Mouse (Mus musculus): ENCODE data around the gene Shank2. TPM values are rescaled to one million over a fixed set of nuclear protein-coding genes. Genes with fewer than 3 reads are reported as not detected.

The Shank2 gene
- polyA plus RNA-seq, 1 experiment from 2014 or later, result 9.1 TPM

GRCm38 (mm10) chr7:143978741-143979371 is 22.9 kb upstream of the Shank2 start:
- H3K9me3 ChIP-seq (ENCODE audit: control insufficient read depth, low read length), result no peaks in the 10 kb centered on the region
- peaks cover 16% of the 10 kb centered on the region for H3K4me1 ChIP-seq (ENCODE audit: control insufficient read depth, insufficient read depth, low read length)
- WGBS, result under 1% methylated on average over 47 of the region's 50 CpGs
- ATAC-seq (ENCODE audit: low FRiP score, low TSS enrichment) (peak; percentile 50; the same call in 1 of the 2 replicates), DNase-seq (peak; percentile 85)
- peaks cover 53% of the 10 kb centered on the region for H3K27me3 ChIP-seq (ENCODE audit: control insufficient read depth, insufficient read depth, low read length)
- peak overlapping the region; percentile 46; the same call in 1 of the 2 replicates for H3K9ac ChIP-seq (replicated peaks; ENCODE audit: low read length)
- H3K36me3 ChIP-seq (ENCODE audit: control insufficient read depth, insufficient read depth, low read length), result no peaks in the 10 kb centered on the region
- H3K27ac ChIP-seq (replicated peaks; ENCODE audit: low read depth, low read length), result no peak overlapping the region
- peak overlapping the region; percentile 47 for H3K4me3 ChIP-seq (replicated peaks; ENCODE audit: low read depth, low read length)
- peak overlapping the region; percentile 93 for H3K4me2 ChIP-seq (ENCODE audit: low read length)

- H3K36me3 ChIP-seq (ENCODE audit: control insufficient read depth, insufficient read depth, low read length), result no peaks in the 10 kb centered on the region
- ATAC-seq (ENCODE audit: low FRiP score, low TSS enrichment), result no peak
- DNase-seq, result no peak
- H3K4me2 ChIP-seq (ENCODE audit: low read length), result no peak overlapping the region; the same call in 1 of the 2 replicates
- H3K9me3 ChIP-seq (ENCODE audit: control insufficient read depth, low read length), result no peaks in the 10 kb centered on the region
- no peak overlapping the region for H3K9ac ChIP-seq (replicated peaks; ENCODE audit: low read length)
- H3K4me3 ChIP-seq (replicated peaks; ENCODE audit: low read depth, low read length), result no peak overlapping the region
- H3K27me3 ChIP-seq (ENCODE audit: control insufficient read depth, insufficient read depth, low read length), result peaks cover 53% of the 10 kb centered on the region
- H3K4me1 ChIP-seq (ENCODE audit: control insufficient read depth, insufficient read depth, low read length), result peaks cover 16% of the 10 kb centered on the region
- no peak overlapping the region for H3K27ac ChIP-seq (replicated peaks; ENCODE audit: low read depth, low read length)
- WGBS, result 74% methylated on average over 5 of the region's 5 CpGs
Observed at GRCm38 (mm10) chr7:143979986-143980385, 21.7 kb upstream of the Shank2 start.

GRCm38 (mm10) chr7:143986281-143986680 is 15.4 kb upstream of the Shank2 start:
- Histone ChIP-seq H3K9ac (replicated peaks; ENCODE audit: low read length) (no peak overlapping the region), H3K36me3 (ENCODE audit: control insufficient read depth, insufficient read depth, low read length) (no peaks in the 10 kb centered on the region), H3K27ac (replicated peaks; ENCODE audit: low read depth, low read length) (no peak overlapping the region), H3K4me2 (ENCODE audit: low read length) (no peak overlapping the region), H3K4me3 (replicated peaks; ENCODE audit: low read depth, low read length) (no peak overlapping the region), H3K9me3 (ENCODE audit: control insufficient read depth, low read length) (no peaks in the 10 kb centered on the region), H3K27me3 (ENCODE audit: control insufficient read depth, insufficient read depth, low read length) (0 out of 2 replicates have a peak, but pooled peaks cover 3% of the 10 kb centered on the region), H3K4me1 (ENCODE audit: control insufficient read depth, insufficient read depth, low read length) (no peaks in the 10 kb centered on the region)
- no peak for DNase-seq
- WGBS, result 93% methylated on average over 2 of the region's 2 CpGs
- ATAC-seq (ENCODE audit: low FRiP score, low TSS enrichment), result no peak

GRCm38 (mm10) chr7:143991160-143991559 is 10.6 kb upstream of the Shank2 start:
- Histone ChIP-seq H3K36me3 (ENCODE audit: control insufficient read depth, insufficient read depth, low read length) (no peaks in the 10 kb centered on the region), H3K9ac (replicated peaks; ENCODE audit: low read length) (no peak overlapping the region), H3K27ac (replicated peaks; ENCODE audit: low read depth, low read length) (no peak overlapping the region), H3K27me3 (ENCODE audit: control insufficient read depth, insufficient read depth, low read length) (no peaks in the 10 kb centered on the region), H3K9me3 (ENCODE audit: control insufficient read depth, low read length) (no peaks in the 10 kb centered on the region), H3K4me3 (replicated peaks; ENCODE audit: low read depth, low read length) (no peak overlapping the region), H3K4me1 (ENCODE audit: control insufficient read depth, insufficient read depth, low read length) (no peaks in the 10 kb centered on the region), H3K4me2 (ENCODE audit: low read length) (no peak overlapping the region)
- no peak for DNase-seq
- no peak for ATAC-seq (ENCODE audit: low FRiP score, low TSS enrichment)

- no peak overlapping the region for H3K9ac ChIP-seq (replicated peaks; ENCODE audit: low read length)
- H3K4me1 ChIP-seq (ENCODE audit: control insufficient read depth, insufficient read depth, low read length), result no peaks in the 10 kb centered on the region
- H3K27ac ChIP-seq (replicated peaks; ENCODE audit: low read depth, low read length), result no peak overlapping the region
- H3K27me3 ChIP-seq (ENCODE audit: control insufficient read depth, insufficient read depth, low read length), result no peaks in the 10 kb centered on the region
- DNase-seq (no peak), ATAC-seq (ENCODE audit: low FRiP score, low TSS enrichment) (no peak)
- no peak overlapping the region for H3K4me2 ChIP-seq (ENCODE audit: low read length)
- 82% methylated on average over 3 of the region's 3 CpGs for WGBS
- H3K36me3 ChIP-seq (ENCODE audit: control insufficient read depth, insufficient read depth, low read length), result no peaks in the 10 kb centered on the region
- H3K9me3 ChIP-seq (ENCODE audit: control insufficient read depth, low read length), result peaks cover 8% of the 10 kb centered on the region
- H3K4me3 ChIP-seq (replicated peaks; ENCODE audit: low read depth, low read length), result no peak overlapping the region
Observed at GRCm38 (mm10) chr7:143999073-143999472, 2.7 kb upstream of the Shank2 start.

GRCm38 (mm10) chr7:144003471-144003870 is 1.7 kb downstream of the Shank2 start:
- no peak overlapping the region for H3K9ac ChIP-seq (replicated peaks; ENCODE audit: low read length)
- WGBS, result 77% methylated on average over 3 of the region's 3 CpGs
- H3K4me2 ChIP-seq (ENCODE audit: low read length), result no peak overlapping the region
- 0 out of 2 replicates have a peak, but pooled peaks cover under 1% of the 10 kb centered on the region for H3K9me3 ChIP-seq (ENCODE audit: control insufficient read depth, low read length)
- DNase-seq (no peak), ATAC-seq (ENCODE audit: low FRiP score, low TSS enrichment) (no peak)
- no peaks in the 10 kb centered on the region for H3K4me1 ChIP-seq (ENCODE audit: control insufficient read depth, insufficient read depth, low read length)
- no peak overlapping the region for H3K27ac ChIP-seq (replicated peaks; ENCODE audit: low read depth, low read length)
- H3K36me3 ChIP-seq (ENCODE audit: control insufficient read depth, insufficient read depth, low read length), result no peaks in the 10 kb centered on the region
- H3K27me3 ChIP-seq (ENCODE audit: control insufficient read depth, insufficient read depth, low read length), result no peaks in the 10 kb centered on the region
- H3K4me3 ChIP-seq (replicated peaks; ENCODE audit: low read depth, low read length), result no peak overlapping the region

- DNase-seq (no peak), ATAC-seq (ENCODE audit: low FRiP score, low TSS enrichment) (no peak)
- Histone ChIP-seq H3K4me1 (ENCODE audit: control insufficient read depth, insufficient read depth, low read length) (no peaks in the 10 kb centered on the region), H3K27ac (replicated peaks; ENCODE audit: low read depth, low read length) (no peak overlapping the region), H3K36me3 (ENCODE audit: control insufficient read depth, insufficient read depth, low read length) (no peaks in the 10 kb centered on the region), H3K27me3 (ENCODE audit: control insufficient read depth, insufficient read depth, low read length) (no peaks in the 10 kb centered on the region), H3K4me2 (ENCODE audit: low read length) (no peak overlapping the region), H3K9me3 (ENCODE audit: control insufficient read depth, low read length) (no peaks in the 10 kb centered on the region), H3K4me3 (replicated peaks; ENCODE audit: low read depth, low read length) (no peak overlapping the region), H3K9ac (replicated peaks; ENCODE audit: low read length) (no peak overlapping the region)
- 71% methylated on average over 4 of the region's 4 CpGs for WGBS
Observed at GRCm38 (mm10) chr7:144008079-144008478, 6.4 kb downstream of the Shank2 start.

GRCm38 (mm10) chr7:144008985-144009384 is 7.3 kb downstream of the Shank2 start:
- no peaks in the 10 kb centered on the region for H3K36me3 ChIP-seq (ENCODE audit: control insufficient read depth, insufficient read depth, low read length)
- no peak overlapping the region for H3K27ac ChIP-seq (replicated peaks; ENCODE audit: low read depth, low read length)
- no peaks in the 10 kb centered on the region for H3K9me3 ChIP-seq (ENCODE audit: control insufficient read depth, low read length)
- 93% methylated on average over 4 of the region's 4 CpGs for WGBS
- H3K27me3 ChIP-seq (ENCODE audit: control insufficient read depth, insufficient read depth, low read length), result no peaks in the 10 kb centered on the region
- no peak overlapping the region for H3K4me2 ChIP-seq (ENCODE audit: low read length)
- H3K9ac ChIP-seq (replicated peaks; ENCODE audit: low read length), result no peak overlapping the region
- no peaks in the 10 kb centered on the region for H3K4me1 ChIP-seq (ENCODE audit: control insufficient read depth, insufficient read depth, low read length)
- no peak overlapping the region for H3K4me3 ChIP-seq (replicated peaks; ENCODE audit: low read depth, low read length)
- no peak for ATAC-seq (ENCODE audit: low FRiP score, low TSS enrichment)
- no peak for DNase-seq

GRCm38 (mm10) chr7:144014485-144014884 is 12.8 kb downstream of the Shank2 start:
- WGBS, result 74% methylated on average over 2 of the region's 2 CpGs
- no peaks in the 10 kb centered on the region for H3K36me3 ChIP-seq (ENCODE audit: control insufficient read depth, insufficient read depth, low read length)
- no peak overlapping the region for H3K4me2 ChIP-seq (ENCODE audit: low read length)
- H3K27ac ChIP-seq (replicated peaks; ENCODE audit: low read depth, low read length), result no peak overlapping the region
- ATAC-seq (ENCODE audit: low FRiP score, low TSS enrichment) (no peak), DNase-seq (no peak)
- H3K4me1 ChIP-seq (ENCODE audit: control insufficient read depth, insufficient read depth, low read length), result no peaks in the 10 kb centered on the region
- H3K9ac ChIP-seq (replicated peaks; ENCODE audit: low read length), result no peak overlapping the region
- no peak overlapping the region for H3K4me3 ChIP-seq (replicated peaks; ENCODE audit: low read depth, low read length)
- no peaks in the 10 kb centered on the region for H3K27me3 ChIP-seq (ENCODE audit: control insufficient read depth, insufficient read depth, low read length)
- H3K9me3 ChIP-seq (ENCODE audit: control insufficient read depth, low read length), result no peaks in the 10 kb centered on the region

Measured in midbrain, embryonic 14.5 days (tissue).